Mouse (Mus musculus): ENCODE measurements around the gene Prl2b1. TPM values are rescaled to one million over a fixed set of nuclear protein-coding genes. Genes with fewer than 3 reads are reported as not detected.

The Prl2b1 gene
- polyA plus RNA-seq, 1 experiment from 2014 or later, result not detected

Other genes starting within 250 kb of the Prl2b1 start
- gene Prl3d3, start 234.1 kb downstream of the Prl2b1 start, polyA plus RNA-seq (2015; fragmentation: Nextera tagmentation; extraction: Ambion mirVana), result not detected in 2 replicates
- gene Prl3c1, start 194.2 kb downstream of the Prl2b1 start, polyA plus RNA-seq (2015; fragmentation: Nextera tagmentation; extraction: Ambion mirVana), result not detected in 2 replicates
- not detected in 2 replicates for gene Prl3b1, start 149.0 kb downstream of the Prl2b1 start, polyA plus RNA-seq (2015; fragmentation: Nextera tagmentation; extraction: Ambion mirVana)
- gene Prl3a1, start 131.4 kb downstream of the Prl2b1 start, polyA plus RNA-seq (2015; fragmentation: Nextera tagmentation; extraction: Ambion mirVana), result not detected in 2 replicates
- gene Prl6a1, start 78.2 kb downstream of the Prl2b1 start, polyA plus RNA-seq (2015; fragmentation: Nextera tagmentation; extraction: Ambion mirVana), result not detected in 2 replicates
- gene Prl8a2, start 45.2 kb downstream of the Prl2b1 start, polyA plus RNA-seq (2015; fragmentation: Nextera tagmentation; extraction: Ambion mirVana), result not detected in 2 replicates
- gene Prl8a6, start 47.8 kb upstream of the Prl2b1 start, polyA plus RNA-seq (2015; fragmentation: Nextera tagmentation; extraction: Ambion mirVana), result not detected in 2 replicates
- gene Prl8a8, start 122.4 kb upstream of the Prl2b1 start, polyA plus RNA-seq (2015; fragmentation: Nextera tagmentation; extraction: Ambion mirVana), result not detected in 2 replicates
- gene Prl8a9, start 173.8 kb upstream of the Prl2b1 start, polyA plus RNA-seq (2015; fragmentation: Nextera tagmentation; extraction: Ambion mirVana), result not detected in 2 replicates
- gene Prl8a1, start 191.3 kb upstream of the Prl2b1 start, polyA plus RNA-seq (2015; fragmentation: Nextera tagmentation; extraction: Ambion mirVana), result not detected in 2 replicates
- not detected in 2 replicates for gene Prl7b1, start 219.7 kb upstream of the Prl2b1 start, polyA plus RNA-seq (2015; fragmentation: Nextera tagmentation; extraction: Ambion mirVana)

Data from stomach, embryonic 16.5 days (tissue).